Mouse (Mus musculus) NIH3T3 (cell line): ENCODE measurements at regions not wholly inside any gene's neighbourhood (a gene's known extent, or its start where the extent isn't known, plus 50 kb on each side); places are given as distances from the start of the nearest gene placed in this dataset.

Experiments
- DNase-seq: peaks from one replicate; pipeline ENCODE4 v3.0.0-alpha.2; 2012; ENCODE audit warnings: low read depth

GRCm38 (mm10) chr1:12318029-12318428 is 904.1 kb downstream of the A830018L16Rik start:
- no peak for DNase-seq

GRCm38 (mm10) chr1:12334186-12334585 is 920.3 kb downstream of the A830018L16Rik start:
- DNase-seq: no peak

- no peak for DNase-seq
Measured at GRCm38 (mm10) chr1:12344726-12345438, 931.0 kb downstream of the A830018L16Rik start.

- DNase-seq: no peak
Measured at GRCm38 (mm10) chr1:12345439-12345819, 931.5 kb downstream of the A830018L16Rik start.

GRCm38 (mm10) chr1:12354531-12354930 is 940.6 kb downstream of the A830018L16Rik start:
- DNase-seq: no peak

GRCm38 (mm10) chr1:12367872-12368271 is 954.0 kb downstream of the A830018L16Rik start:
- DNase-seq: no peak

- no peak for DNase-seq
Measured at GRCm38 (mm10) chr1:12372968-12373367, 959.1 kb downstream of the A830018L16Rik start.

GRCm38 (mm10) chr1:12398146-12398884 is 984.4 kb downstream of the A830018L16Rik start:
- DNase-seq: peak; percentile 16

- no peak for DNase-seq
Measured at GRCm38 (mm10) chr1:12405391-12406270, 991.7 kb downstream of the A830018L16Rik start.

- DNase-seq: no peak
Measured at GRCm38 (mm10) chr1:12409738-12410523, 996.0 kb downstream of the A830018L16Rik start.

- DNase-seq: no peak
Measured at GRCm38 (mm10) chr1:12410524-12410886, 996.6 kb downstream of the A830018L16Rik start.

- DNase-seq: no peak
Measured at GRCm38 (mm10) chr1:12424510-12424909, 1010.6 kb downstream of the A830018L16Rik start.

- DNase-seq: no peak
Measured at GRCm38 (mm10) chr1:12437894-12438293, 1024.0 kb downstream of the A830018L16Rik start.

- no peak for DNase-seq
Measured at GRCm38 (mm10) chr1:12466255-12466654, 1052.3 kb downstream of the A830018L16Rik start.

GRCm38 (mm10) chr1:12478983-12479763 is 1065.3 kb downstream of the A830018L16Rik start:
- no peak for DNase-seq

- no peak for DNase-seq
Measured at GRCm38 (mm10) chr1:12500442-12500841, 1086.5 kb downstream of the A830018L16Rik start.

- no peak for DNase-seq
Measured at GRCm38 (mm10) chr1:12507997-12508396, 1094.1 kb downstream of the A830018L16Rik start.

- peak; percentile 35 for DNase-seq
Measured at GRCm38 (mm10) chr1:12510129-12510816, 1096.4 kb downstream of the A830018L16Rik start.

- no peak for DNase-seq
Measured at GRCm38 (mm10) chr1:12519601-12520000, 1105.7 kb downstream of the A830018L16Rik start.

- no peak for DNase-seq
Measured at GRCm38 (mm10) chr1:12555859-12556258, 1142.0 kb downstream of the A830018L16Rik start.
